ENCODE assay signal across 8 mouse cellular contexts in genomic region chr15:101845971-101846403, GRCm38 (mm10). TPM values are rescaled to one million over a fixed set of nuclear protein-coding genes. Genes with fewer than 3 reads are reported as not detected.
A peak's percentile ranks its signal among the peaks of the same experiment; 100 is the strongest.
DNase-seq lines count a peak whose midpoint lies in the region; ATAC-seq and TF ChIP-seq lines count a peak whose summit lies in the region.

No protein-coding gene starts in this region.

- TF ChIP-seq CTCF in spleen, adult 2 months (IDR thresholded peaks at IDR 0.05; ENCODE audit: extremely low read depth, insufficient read depth, insufficient read length, insufficient replicate concordance), result no peak
- no peak for TF ChIP-seq CTCF in liver, postnatal 0 days (IDR thresholded peaks at IDR 0.05; ENCODE audit: low read depth)

- peak overlapping the region; percentile 37; the same call in 1 of the 2 replicates for H3K4me3 ChIP-seq in spleen, adult 2 months (ENCODE audit: extremely low read depth, insufficient read depth, insufficient read length)
- peak overlapping the region; percentile 36 for H3K4me3 ChIP-seq in liver, postnatal 0 days (ENCODE audit: low read depth, low read length)
- H3K4me3 ChIP-seq in neural tube, embryonic 12.5 days, result peak overlapping the region; percentile 53

- ATAC-seq in liver, postnatal 0 days, result no peak
- ATAC-seq in neural tube, embryonic 12.5 days (ENCODE audit: low FRiP score, low read depth), result peak; percentile 63; the same call in 1 of the 2 replicates

- H3K9me3 ChIP-seq in liver, postnatal 0 days (ENCODE audit: low read length), result no peaks in the 10 kb centered on the region
- H3K9me3 ChIP-seq in neural tube, embryonic 12.5 days, result no peaks in the 10 kb centered on the region

- DNase-seq in spleen, adult 2 months (ENCODE audit: low read depth in 1 of 2, low spot score in 2 of 2), result no peak
- no peak for DNase-seq in spleen, postnatal 36 days (ENCODE audit: low spot score in 2 of 2)
- DNase-seq in embryo, embryonic 9.5 days (ENCODE audit: extremely low spot score), result peak; percentile 47
- DNase-seq in heart, postnatal 4 days, result peak; percentile 36
- peak; percentile 63 to 69 for DNase-seq in kidney, postnatal 4 days
- peak; percentile 31 for DNase-seq in liver, postnatal 0 days
- peak; percentile 7 for DNase-seq in yolk sac, embryonic 10.5 days (ENCODE audit: low spot score)

- no peak overlapping the region for H3K27ac ChIP-seq in spleen, adult 2 months (ENCODE audit: insufficient read depth, low read length)
- no peak overlapping the region for H3K27ac ChIP-seq in liver, postnatal 0 days (ENCODE audit: low read depth)
- H3K27ac ChIP-seq in neural tube, embryonic 12.5 days, result no peak overlapping the region

- H3K9ac ChIP-seq in liver, postnatal 0 days (replicated peaks), result no peak overlapping the region
- H3K9ac ChIP-seq in neural tube, embryonic 12.5 days, result peak overlapping the region; percentile 70

- peaks cover 6% of the 10 kb centered on the region for H3K27me3 ChIP-seq in spleen, adult 2 months (ENCODE audit: control insufficient read depth, insufficient read depth, low read length)
- H3K27me3 ChIP-seq in liver, postnatal 0 days (ENCODE audit: insufficient read depth, low read length), result peaks cover 38% of the 10 kb centered on the region
- peaks cover 4% of the 10 kb centered on the region for H3K27me3 ChIP-seq in neural tube, embryonic 12.5 days (replicated peaks)

- H3K4me1 ChIP-seq in spleen, adult 2 months (ENCODE audit: control insufficient read depth, insufficient read depth, insufficient read length), result peaks cover 2% of the 10 kb centered on the region; the same call in 1 of the 2 replicates
- peaks cover 5% of the 10 kb centered on the region; the same call in 1 of the 2 replicates for H3K4me1 ChIP-seq in liver, postnatal 0 days (ENCODE audit: insufficient read depth)
- H3K4me1 ChIP-seq in neural tube, embryonic 12.5 days, result peaks cover 3% of the 10 kb centered on the region; the same call in 1 of the 2 replicates

- TF ChIP-seq POLR2A in spleen, adult 2 months (IDR thresholded peaks at IDR 0.05; ENCODE audit: low read depth, low read length), result no peak

- H3K36me3 ChIP-seq in spleen, adult 2 months (ENCODE audit: control insufficient read depth, insufficient read depth, low read length), result no peaks in the 10 kb centered on the region
- no peaks in the 10 kb centered on the region for H3K36me3 ChIP-seq in liver, postnatal 0 days (replicated peaks; ENCODE audit: insufficient read depth, low read length)
- H3K36me3 ChIP-seq in neural tube, embryonic 12.5 days, result no peaks in the 10 kb centered on the region

- 2% methylated on average over 36 of the region's 37 CpGs for WGBS in spleen, adult 2 months
- 1% methylated on average over 33 of the region's 37 CpGs for WGBS in liver, postnatal 0 days (ENCODE audit: insufficient replicate concordance)
- WGBS in neural tube, embryonic 12.5 days, result 1% methylated on average over 37 of the region's 37 CpGs

- peak overlapping the region; percentile 61 for H3K4me2 ChIP-seq in liver, postnatal 0 days (ENCODE audit: low read depth, low read length)
- peak overlapping the region; percentile 81 for H3K4me2 ChIP-seq in neural tube, embryonic 12.5 days (replicated peaks)

- no peak for TF ChIP-seq EP300 in liver, postnatal 0 days (IDR thresholded peaks at IDR 0.05; ENCODE audit: low read depth)

RNA-seq across cellular contexts. Expression of gene Krt1, which starts 4.6 kb away (rescaled TPM):
- polyA plus RNA-seq in spleen, adult 2 months (2012; rRNA removed), result 0.05 and 0.22 TPM in 2 replicates
- total RNA-seq in heart, postnatal 4 days (2021), result not detected
- polyA plus RNA-seq in liver, postnatal 0 days (2015; fragmentation: Nextera tagmentation; extraction: Ambion mirVana), result not detected in 2 replicates
- polyA plus RNA-seq in neural tube, embryonic 12.5 days (2016; fragmentation: Nextera tagmentation; extraction: Ambion mirVana), result 1.6 and 2.5 TPM in 2 replicates

RNA-seq across cellular contexts. Expression of gene Krt77, which starts 23.5 kb away (rescaled TPM):
- polyA plus RNA-seq in spleen, adult 2 months (2012; rRNA removed), result not detected in 2 replicates
- total RNA-seq in heart, postnatal 4 days (2021), result not detected
- polyA plus RNA-seq in liver, postnatal 0 days (2015; fragmentation: Nextera tagmentation; extraction: Ambion mirVana), result not detected in 2 replicates
- not detected in 2 replicates for polyA plus RNA-seq in neural tube, embryonic 12.5 days (2016; fragmentation: Nextera tagmentation; extraction: Ambion mirVana)

RNA-seq across cellular contexts. Expression of gene Krt2, which starts 28.0 kb away (rescaled TPM):
- polyA plus RNA-seq in spleen, adult 2 months (2012; rRNA removed), result not detected in 2 replicates
- total RNA-seq in heart, postnatal 4 days (2021), result not detected
- not detected in 2 replicates for polyA plus RNA-seq in liver, postnatal 0 days (2015; fragmentation: Nextera tagmentation; extraction: Ambion mirVana)
- not detected in 2 replicates for polyA plus RNA-seq in neural tube, embryonic 12.5 days (2016; fragmentation: Nextera tagmentation; extraction: Ambion mirVana)

RNA-seq across cellular contexts. Expression of gene Krt73, which starts 43.8 kb away (rescaled TPM):
- polyA plus RNA-seq in spleen, adult 2 months (2012; rRNA removed), result not detected in 2 replicates
- not detected for total RNA-seq in heart, postnatal 4 days (2021)
- polyA plus RNA-seq in liver, postnatal 0 days (2015; fragmentation: Nextera tagmentation; extraction: Ambion mirVana), result not detected in 2 replicates
- polyA plus RNA-seq in neural tube, embryonic 12.5 days (2016; fragmentation: Nextera tagmentation; extraction: Ambion mirVana), result 0.27 and 0.34 TPM in 2 replicates

RNA-seq across cellular contexts. Expression of gene Krt76, which starts 46.7 kb away (rescaled TPM):
- polyA plus RNA-seq in spleen, adult 2 months (2012; rRNA removed), result 0.07 TPM in 1 of 2 replicates, not detected in the other
- total RNA-seq in heart, postnatal 4 days (2021), result not detected
- not detected in 2 replicates for polyA plus RNA-seq in liver, postnatal 0 days (2015; fragmentation: Nextera tagmentation; extraction: Ambion mirVana)
- not detected in 2 replicates for polyA plus RNA-seq in neural tube, embryonic 12.5 days (2016; fragmentation: Nextera tagmentation; extraction: Ambion mirVana)

Comparison
In these comparisons a context has a peak if more than half of its experiments do, and no peak if none do; other contexts are left out.
1. DNase-seq: peak in embryo, embryonic 9.5 days (single experiment), heart, postnatal 4 days (single experiment), kidney, postnatal 4 days (2 of 2), liver, postnatal 0 days (single experiment) and yolk sac, embryonic 10.5 days (single experiment); none in spleen, adult 2 months (0 of 2) and spleen, postnatal 36 days (0 of 2).
2. Peak in every context shown above with its lines, with median percentiles within 50 percentile points of each other: H3K4me3 ChIP-seq.